Mouse (Mus musculus) urinary bladder, postnatal 25 days (tissue): ENCODE results near the gene Thsd7b.
"Not testable (repeated sequence)": the region's sequence is repeated elsewhere in the genome, so short reads cannot be mapped to it uniquely, and the experiment has no call there.

ENCODE experiments used
- DNase-seq: peaks from one replicate; pipeline ENCODE4 v3.0.0; 2022; ENCODE audit warnings: low spot score

Thsd7b gene

GRCm38 (mm10) chr1:130112580-130113314 is 839.6 kb downstream of the Thsd7b start:
- no peak for DNase-seq

DNA sequence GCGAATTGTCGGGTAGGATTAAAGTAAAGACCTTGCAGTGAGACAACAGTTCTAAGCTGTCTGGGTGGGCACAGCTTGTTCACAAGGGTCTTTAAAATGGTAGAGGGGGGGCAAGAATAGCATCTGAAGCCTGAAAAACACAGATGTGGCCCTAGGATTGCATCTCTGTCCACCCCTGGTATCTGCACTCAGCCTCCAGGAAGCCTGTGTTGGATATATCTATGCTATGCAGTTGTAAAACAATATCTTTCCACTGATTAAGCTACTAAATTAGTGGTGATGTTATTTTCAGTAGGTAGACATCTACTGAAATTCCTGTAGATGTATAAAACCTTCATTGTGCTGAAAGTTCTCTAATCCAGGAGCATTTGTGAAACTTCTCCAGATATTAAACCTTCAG is 840.4 kb downstream of the Thsd7b start:
- DNase-seq = no peak

DNA sequence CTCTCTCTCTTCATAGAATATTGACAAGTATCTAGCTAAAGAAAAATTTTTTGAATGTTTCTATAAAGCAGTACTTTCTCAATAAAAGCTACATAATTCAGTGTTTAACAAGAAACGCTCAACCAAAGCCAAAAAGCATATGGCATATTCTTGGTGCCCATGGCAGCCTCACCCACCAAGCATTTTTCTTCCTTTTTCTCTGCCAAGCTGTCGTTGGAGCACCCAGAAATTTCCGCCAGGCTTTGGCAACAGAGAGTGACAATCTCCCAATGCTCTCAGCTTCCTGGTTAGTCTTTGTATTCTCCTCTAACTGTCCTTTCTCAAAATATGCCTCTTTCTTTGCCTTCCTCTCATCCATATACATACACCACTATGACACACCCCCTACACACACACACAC is 857.8 kb downstream of the Thsd7b start:
- no peak for DNase-seq

DNA sequence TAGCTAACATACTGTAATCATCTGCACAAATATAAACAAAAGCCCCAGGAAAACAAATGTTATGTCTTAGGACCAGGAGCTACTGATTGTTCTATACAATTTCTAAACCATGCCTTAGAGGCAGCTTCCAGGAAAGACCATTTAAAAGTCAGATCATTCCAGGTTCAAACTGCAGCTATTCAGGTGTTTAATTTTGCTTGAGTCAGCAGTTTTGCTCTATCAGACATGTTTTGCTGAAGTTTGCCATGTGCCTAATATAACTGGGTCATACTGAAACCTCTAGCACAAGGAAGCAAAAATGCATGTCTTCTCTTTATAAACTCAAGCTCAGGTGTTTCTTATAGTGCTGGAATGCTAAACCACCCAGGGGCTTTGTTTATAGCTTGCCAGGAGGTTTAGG is 893.1 kb downstream of the Thsd7b start:
- no peak for DNase-seq

GRCm38 (mm10) chr1:130167260-130167659 is 894.2 kb downstream of the Thsd7b start:
- DNase-seq = no peak

DNA sequence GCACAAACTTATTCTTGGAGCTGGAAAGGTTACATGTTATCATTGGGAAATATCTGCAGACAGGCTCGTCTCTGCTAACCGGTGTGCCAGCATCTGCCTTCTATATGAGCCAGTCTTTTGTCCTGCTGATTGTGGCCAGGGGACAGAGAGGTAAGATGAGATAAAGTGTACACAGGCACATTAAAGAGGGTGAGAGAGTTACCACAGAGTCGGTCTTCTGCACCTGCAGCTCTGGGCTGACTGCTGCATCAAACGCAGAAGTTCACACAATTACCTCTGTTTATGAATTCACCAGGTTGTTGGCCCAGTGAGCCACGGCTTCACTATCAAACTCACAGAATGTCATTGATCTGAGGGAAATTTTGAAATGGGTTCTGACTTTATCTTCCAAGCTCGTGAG is 896.8 kb downstream of the Thsd7b start:
- DNase-seq = no peak

DNA sequence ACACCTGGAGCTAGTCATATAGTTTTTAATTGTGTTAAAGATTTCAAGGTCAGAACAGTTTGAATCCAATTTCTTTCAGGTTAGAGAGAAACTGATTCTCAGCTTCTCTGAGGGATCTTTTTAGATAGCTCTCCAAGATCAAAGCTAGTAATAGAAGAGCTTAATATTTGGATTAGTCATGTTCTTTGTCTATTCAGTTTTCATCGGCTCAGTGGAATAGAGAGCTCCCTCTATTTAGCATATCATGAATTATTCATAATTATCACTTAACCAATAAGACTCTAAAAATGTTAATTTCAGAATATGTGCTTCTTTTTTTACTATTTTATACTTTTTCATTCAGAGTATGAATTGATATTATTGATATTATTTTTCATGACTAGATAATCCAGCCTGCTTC is 897.2 kb downstream of the Thsd7b start:
- no peak for DNase-seq

DNA sequence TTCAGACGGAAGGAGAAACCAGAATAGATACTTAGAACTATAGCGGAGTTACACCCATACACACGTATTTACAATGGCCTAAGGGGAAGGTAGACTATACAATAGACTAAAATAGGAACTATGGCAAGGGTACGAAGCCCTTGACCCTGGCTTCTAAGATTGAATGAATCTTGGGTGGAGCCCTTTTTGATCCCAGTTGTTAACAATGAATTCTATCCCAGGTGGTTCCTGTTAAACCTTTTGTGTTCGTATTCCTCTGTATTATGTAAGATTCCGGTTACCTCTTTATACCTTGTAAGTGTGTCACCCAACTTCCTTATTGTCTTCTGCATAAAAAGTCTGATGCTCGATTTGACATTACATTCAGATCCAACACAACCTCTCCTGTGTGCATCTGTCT is 913.7 kb downstream of the Thsd7b start:
- DNase-seq = not testable (repeated sequence)

- no peak for DNase-seq
Observed at GRCm38 (mm10) chr1:130192190-130193028, 919.3 kb downstream of the Thsd7b start.

- no peak for DNase-seq
Observed at GRCm38 (mm10) chr1:130217404-130217803, 944.3 kb downstream of the Thsd7b start.

- DNase-seq = no peak
Observed at GRCm38 (mm10) chr1:130222904-130223303, 949.8 kb downstream of the Thsd7b start.

DNA sequence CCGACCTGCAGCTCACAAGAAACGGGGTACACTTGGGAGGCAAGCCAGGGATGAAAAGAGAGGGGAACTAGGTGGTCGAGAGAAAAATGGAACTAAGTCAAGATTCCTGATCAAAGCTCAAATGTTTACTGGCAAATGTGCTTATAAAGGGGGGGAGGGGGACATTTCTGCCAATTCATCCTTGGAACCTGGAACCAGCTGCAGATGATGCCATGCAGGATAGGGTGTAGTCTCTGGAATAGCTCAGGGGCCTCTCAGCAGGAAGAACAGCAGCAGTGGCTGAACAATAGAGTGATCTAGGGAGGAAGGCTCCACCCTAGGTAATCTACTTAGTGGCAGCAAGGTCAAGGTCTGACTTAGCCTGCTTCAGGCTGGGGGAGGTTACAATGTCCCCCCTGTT is 972.5 kb downstream of the Thsd7b start:
- DNase-seq = no peak

DNA sequence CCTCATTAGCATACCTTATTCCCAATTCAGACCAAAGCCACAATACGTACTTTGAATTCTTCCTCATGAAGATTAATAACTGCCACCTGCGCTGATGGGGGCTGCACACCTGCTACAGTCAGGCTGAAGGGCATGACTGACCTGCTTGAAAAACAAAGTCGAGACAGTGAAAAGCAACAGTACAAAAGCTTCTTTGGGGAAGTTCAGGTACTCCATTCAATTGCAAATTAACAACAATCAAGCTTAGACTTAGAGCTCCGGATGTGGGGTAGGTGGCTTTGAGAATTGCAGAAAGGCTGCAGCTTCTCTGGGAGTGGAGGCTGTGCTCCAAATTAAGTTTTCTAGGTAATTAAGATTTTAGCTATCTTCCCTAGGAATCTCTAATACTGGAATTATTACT is 973.2 kb downstream of the Thsd7b start:
- not testable (repeated sequence) for DNase-seq

- not testable (repeated sequence) for DNase-seq
Observed at GRCm38 (mm10) chr1:130246930-130247329, 973.8 kb downstream of the Thsd7b start.

DNA sequence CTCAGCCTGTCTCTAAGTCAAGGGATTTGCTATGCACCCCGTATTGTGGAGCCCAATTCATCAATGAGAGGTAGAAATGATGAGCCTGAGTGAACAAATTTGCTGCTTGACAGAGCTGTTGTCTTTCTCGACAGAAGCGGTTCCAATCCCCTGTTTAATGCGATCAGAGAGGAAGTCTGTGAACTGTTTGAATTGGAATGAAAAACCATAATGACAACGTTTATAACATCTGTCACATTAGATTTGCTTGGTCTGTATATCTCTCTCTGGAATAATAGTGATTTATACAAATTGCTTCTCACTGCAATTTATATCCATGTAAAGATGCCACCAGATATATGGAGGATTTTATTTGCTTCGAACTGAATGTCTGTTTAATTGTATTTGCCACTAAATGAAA is 988.9 kb downstream of the Thsd7b start:
- no peak for DNase-seq
